Mouse (Mus musculus) testis, postnatal 14 days (tissue): ENCODE data around the gene Wdr27.

Experiments
- DNase-seq: peaks from one replicate; pipeline ENCODE4 v3.0.0; 2021; ENCODE audit warnings: low spot score

The Wdr27 gene

GRCm38 (mm10) chr17:14817975-14818374, 125.0 kb downstream of the Wdr27 start:
- DNase-seq, result no peak

DNA sequence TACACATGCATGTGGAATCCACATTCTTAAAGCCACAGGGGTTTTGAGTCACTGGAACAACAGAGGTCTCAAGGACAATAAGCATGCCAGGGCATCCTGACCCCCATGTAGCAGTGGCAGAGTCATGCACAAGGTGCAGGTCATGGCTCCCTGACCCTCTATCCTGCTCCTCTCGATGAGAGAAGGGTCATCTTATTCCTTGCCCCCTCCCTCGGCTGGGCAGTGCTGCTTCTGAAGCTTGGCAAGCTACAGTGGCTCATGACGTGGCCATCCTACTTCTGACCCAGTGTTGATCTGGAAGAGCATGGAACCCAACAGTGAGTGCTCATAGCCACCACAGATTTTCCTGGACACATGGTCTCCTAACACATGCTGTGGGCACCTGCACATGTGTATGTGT, 126.9 kb downstream of the Wdr27 start:
- DNase-seq, result no peak

DNA sequence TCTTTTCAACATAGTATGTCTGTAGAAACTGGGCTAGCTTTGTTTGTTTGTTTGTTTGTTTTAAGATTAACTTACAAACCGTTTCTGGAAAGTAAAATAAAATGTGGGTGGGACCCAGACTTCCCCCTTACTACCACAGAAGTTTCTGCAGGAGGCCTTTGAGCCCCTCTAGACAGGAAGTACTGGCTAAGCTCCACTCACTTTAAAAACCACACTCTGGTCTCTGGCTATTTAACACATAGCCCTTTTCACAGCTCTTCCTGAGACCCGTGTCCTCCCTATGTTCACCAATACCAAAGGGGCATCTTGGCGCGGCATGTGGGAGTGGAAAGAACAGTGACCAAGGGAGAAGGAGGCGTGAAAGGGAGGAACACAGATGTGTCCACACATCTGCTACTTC, 127.7 kb downstream of the Wdr27 start:
- no peak for DNase-seq

DNA sequence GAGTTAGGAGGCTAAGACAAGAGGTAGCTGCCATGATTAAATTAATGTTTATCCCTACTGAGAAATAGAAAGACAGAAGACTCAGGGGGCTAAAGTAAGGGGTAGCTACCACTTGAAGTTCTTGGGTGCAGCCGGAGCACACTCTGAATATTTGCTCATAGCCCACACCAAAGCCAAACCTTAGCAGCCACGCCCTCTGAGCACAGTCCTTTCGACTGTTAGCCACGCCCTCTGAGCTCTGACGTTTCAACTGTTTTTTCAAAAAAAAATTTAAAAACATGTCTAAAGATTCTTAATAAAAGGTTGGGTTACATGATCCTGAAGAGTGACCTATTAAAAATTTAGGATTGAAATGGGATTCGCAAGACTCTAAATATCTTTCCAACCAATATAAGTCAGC, 130.3 kb downstream of the Wdr27 start:
- DNase-seq, result no peak

DNA sequence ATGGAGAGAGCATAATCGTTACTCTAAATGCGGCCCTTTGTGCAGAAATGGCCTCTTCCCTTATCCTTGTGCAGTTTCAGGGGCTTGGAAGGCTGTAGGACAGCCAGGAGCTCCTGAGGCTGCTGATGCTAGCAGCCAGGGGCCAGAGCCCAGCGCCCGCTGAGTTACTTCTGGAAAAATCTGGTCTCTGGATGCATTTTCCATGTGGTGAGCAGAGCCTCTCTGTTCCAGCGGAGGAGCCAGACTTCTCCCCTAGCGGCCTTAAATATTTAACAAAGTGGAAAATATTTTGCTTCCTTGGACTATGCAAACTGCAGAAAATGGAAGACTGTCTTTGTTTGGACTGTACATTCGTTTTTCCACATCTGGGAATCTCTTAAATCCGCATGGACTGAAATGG, 130.9 kb downstream of the Wdr27 start:
- DNase-seq, result no peak

- no peak for DNase-seq
These were observed 136.2 kb downstream of the Wdr27 start for GRCm38 (mm10) chr17:14806808-14807207.

DNA sequence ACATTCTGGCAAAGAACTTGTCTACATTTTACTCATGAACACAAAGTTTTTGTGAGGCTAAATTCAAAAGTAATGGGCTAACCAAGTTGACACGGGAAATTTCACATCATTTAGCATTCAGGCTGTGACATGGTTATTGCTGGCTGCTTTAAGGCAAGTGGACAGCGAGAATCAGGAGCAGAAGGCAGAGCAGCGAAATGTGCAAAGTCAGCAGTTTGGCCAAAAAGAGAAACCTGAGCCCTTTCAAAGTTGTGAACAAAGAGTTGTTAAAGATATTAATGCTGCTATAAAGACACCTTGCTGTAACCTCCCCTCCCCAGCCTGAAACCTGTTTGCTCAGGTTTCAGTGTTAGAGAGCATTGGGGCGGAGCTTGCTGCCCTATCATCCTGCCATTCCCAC, 143.7 kb downstream of the Wdr27 start:
- no peak for DNase-seq

DNA sequence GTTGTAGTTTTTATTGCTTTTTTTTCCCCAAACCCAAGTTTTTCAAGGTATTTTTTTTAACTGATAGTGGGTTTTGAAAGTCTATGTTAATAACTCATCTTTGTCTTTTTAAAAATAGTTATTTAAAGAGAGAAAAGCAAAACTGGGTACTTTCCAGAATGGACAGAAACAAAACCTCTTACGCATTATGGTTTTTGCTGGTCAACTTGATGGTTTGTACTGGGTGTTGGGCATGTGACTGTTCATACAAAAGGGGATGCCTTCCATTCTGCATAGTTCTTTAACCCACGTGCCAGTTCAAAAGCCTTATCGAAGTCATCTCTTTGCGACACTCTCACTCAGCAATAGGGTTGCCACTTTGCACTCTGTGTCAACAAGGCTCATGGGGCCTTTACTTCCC, 147.9 kb downstream of the Wdr27 start:
- DNase-seq, result no peak

GRCm38 (mm10) chr17:14779356-14779755, 163.6 kb downstream of the Wdr27 start:
- DNase-seq, result no peak

DNA sequence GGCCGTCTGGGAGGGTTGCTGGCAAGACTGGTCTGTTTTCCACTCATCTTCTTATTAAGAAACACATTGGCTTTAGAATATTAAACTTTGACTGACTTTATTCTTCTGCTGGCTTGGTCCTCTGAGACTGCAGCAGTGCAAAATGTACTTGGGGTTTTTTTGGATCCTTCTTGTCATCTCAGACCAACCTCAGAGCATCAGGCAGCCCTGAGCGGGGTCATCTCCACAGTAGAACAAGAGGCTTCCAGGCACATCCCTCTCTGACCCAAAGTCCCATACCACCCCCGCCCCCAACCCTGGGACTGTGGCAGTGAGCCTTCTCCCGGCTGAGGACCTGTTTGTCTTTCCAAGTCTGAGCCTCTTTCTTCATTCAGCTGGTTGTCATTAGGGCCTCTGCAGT, 171.6 kb downstream of the Wdr27 start:
- DNase-seq, result no peak

GRCm38 (mm10) chr17:14770377-14770776, 172.6 kb downstream of the Wdr27 start:
- DNase-seq, result no peak
